Mouse (Mus musculus) megakaryocyte-erythroid progenitor cell, adult 5-6 weeks (primary cell): ENCODE measurements around the gene Copg1. TPM values are rescaled to one million over a fixed set of nuclear protein-coding genes. Genes with fewer than 3 reads are reported as not detected.
A peak's percentile ranks its signal among the peaks of the same experiment; 100 is the strongest.

ENCODE experiments used
- ATAC-seq: replicated peaks from 2 replicates; pipeline ENCODE4 v1.8.0; 2016; ENCODE audit warnings: mild to moderate bottlenecking, inconsistent platforms; ENCODE audit not compliant: severe bottlenecking, poor library complexity, low FRiP score, low TSS enrichment
- total RNA-seq, 2 experiments: library from RNA; stranded (forward) in 1 of 2; stranded (reverse) in 1 of 2; fragments of 200-1000, 215-1000 nt in 1 of 2; fragments of >200 nt in 1 of 2; fragmentation: Nextera tagmentation in 1 of 2; gene quantifications; 2 replicates each; pipeline ENCODE4 v1.2.3; 2014 to 2017

Gene Copg1
- total RNA-seq, 2 experiments from 2014 or later, result 63.4 to 84.9 TPM

GRCm38 (mm10) chr6:87873104-87873503 lies 14.5 kb upstream of the Copg1 start:
- ATAC-seq, result no peak

DNA sequence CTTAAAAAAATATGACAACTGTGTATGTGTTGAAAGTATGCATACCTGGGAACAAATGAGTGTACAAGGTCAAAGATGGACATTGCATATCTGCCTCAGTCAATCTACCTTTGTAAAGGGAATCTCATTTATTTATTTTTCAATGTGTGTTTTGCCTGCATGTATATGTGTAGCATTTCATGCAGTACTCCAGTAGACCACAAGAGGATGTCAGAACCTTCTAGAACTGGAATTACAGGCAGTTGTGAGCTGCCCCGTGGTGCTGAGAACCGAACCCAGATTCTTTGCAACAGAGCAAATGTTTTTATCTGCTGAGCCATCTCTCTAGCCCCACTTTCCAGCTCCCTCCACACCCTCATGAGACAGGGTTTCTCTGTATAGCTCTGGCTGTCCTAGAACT lies 13.7 kb upstream of the Copg1 start:
- no peak for ATAC-seq

DNA sequence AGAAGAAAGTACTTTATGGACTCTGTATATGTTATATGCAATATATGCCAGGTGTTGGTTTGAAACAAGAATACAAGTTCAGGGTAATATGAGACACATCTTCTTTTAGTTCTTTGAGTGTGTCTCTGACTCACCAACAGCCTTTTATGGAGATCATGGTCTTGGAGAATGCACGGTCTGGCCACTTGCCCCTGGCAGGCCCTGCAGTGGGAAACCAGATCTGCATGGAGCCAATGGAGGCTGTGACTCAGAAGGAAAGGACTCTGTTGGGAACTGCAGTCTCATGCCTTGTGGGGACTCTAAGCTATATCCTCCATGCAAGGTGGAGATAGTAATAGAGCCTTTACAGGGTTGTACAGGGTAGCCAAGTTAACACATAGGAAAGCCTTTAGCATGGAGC lies 12.5 kb upstream of the Copg1 start:
- no peak for ATAC-seq

GRCm38 (mm10) chr6:87875562-87875961 lies 12.1 kb upstream of the Copg1 start:
- ATAC-seq, result no peak

GRCm38 (mm10) chr6:87876068-87876643 lies 11.5 kb upstream of the Copg1 start:
- ATAC-seq, result no peak

DNA sequence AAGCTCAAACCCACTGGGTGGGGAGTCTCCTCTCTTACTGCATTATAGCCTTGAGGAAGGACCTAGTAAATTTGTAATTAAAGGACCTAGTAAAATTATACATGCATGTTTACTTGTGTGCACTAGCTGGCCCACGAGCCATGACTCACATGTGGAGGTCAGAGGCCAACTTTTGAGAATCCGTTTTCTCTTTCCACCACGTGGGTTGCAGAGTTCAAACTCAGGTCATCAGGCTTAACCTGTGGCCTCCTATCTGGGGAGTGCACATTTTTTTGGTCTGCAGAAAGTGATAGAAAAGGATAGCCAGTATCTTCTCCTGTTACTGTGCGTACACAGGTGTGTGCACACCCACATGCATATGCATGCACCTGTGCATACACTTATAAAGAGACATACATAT lies 8.6 kb upstream of the Copg1 start:
- peak; percentile 32; the same call in 1 of the 2 replicates for ATAC-seq

DNA sequence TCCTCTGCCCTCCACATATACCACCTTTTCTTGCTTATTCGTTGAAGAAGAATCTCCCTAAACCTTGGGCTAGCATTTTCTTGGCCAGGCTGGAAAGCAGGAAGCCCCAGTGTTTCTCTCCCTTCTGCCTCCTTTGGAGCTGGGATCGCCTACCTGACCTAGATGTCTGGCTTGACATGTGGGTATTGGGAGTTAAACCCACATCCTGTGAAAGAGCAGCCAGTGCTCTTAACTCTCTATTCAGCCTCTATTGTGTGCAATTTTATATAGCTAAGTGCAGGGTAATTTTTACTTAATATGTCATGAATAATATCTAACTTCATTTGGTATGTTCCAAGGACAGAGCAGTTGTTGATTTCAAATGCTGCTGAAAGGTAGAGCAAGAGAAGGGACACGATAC lies 8.0 kb upstream of the Copg1 start:
- ATAC-seq, result no peak

DNA sequence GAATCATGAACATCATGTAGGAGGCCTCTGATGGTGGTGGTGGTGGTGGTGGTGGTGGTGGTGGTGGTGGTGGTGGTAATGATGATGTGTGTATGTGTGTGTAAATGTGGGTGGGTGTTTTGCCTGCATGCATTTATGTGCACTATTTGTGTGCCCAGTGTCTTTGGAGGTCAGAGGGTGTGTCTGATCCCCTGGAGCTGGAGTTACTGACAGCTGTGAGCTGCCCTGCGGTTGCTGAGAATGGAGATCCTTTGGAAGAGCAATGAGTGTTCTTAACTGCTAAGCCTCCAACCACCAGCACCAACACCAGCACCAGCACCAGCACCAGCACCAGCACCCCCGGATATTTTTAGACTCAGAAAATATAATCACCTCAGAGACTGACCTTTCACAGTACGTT lies 5.4 kb upstream of the Copg1 start:
- no peak for ATAC-seq

GRCm38 (mm10) chr6:87882816-87883215 lies 4.8 kb upstream of the Copg1 start:
- peak; percentile 47; the same call in 1 of the 2 replicates for ATAC-seq

- ATAC-seq, result no peak
These were observed 893 bp upstream of the Copg1 start for GRCm38 (mm10) chr6:87886721-87887120.

DNA sequence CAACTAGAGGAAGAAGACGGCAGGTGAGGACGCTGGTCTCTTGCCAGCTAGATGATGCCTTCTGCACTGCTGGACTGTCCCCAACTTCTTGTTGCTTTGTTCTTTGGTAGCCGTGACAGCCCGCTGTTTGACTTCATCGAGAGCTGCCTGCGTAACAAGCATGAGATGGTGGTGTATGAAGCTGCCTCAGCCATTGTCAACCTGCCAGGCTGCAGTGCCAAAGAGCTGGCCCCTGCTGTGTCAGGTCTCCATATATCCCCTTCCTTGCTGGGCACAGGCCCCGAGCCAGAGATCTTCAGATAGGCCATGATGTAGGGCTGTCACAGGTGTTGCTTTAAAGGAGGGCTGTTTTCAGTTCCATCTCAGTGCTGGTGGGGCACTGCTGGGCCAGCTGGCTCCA lies 6.3 kb downstream of the Copg1 start:
- no peak for ATAC-seq

DNA sequence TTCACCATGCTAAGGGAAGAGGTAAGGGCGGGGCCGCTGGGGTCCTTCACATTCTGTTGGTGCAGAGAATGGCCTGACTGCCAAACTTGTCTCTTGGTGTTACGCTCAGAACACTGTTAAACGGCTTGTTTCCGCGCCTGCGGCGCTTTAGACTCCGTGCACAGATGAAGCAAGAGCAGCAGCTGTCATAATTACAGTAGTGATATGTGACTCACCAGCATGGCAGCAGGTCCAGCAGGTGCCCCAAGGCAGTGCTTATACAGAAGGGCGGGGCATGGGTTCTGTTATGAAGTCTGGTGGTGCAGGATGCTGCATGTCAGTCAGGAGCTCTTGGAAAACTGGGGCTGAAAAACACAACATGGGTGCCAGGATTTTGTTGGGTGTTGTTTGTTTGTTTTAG lies 10.4 kb downstream of the Copg1 start:
- ATAC-seq, result no peak

DNA sequence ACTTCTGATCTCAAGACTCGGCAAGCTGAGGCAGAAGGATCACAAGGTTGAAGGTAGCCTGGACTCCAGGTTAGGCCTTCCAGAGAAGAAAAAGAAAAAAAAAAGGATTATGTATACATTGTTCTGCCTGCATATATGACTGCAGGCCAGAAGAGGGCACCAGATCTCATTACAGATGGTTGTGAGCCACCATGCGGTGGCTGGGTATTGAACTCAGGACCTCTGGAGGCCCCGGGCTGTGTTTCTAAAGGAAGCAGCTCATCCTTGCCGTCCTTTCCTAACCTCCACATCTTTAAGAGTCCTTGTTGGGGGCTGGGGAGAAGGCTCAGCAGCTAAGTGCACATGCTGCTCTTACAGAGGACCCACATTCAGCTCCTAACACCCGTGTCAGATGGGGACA lies 19.0 kb downstream of the Copg1 start:
- no peak for ATAC-seq

- ATAC-seq, result no peak
These were observed 21.6 kb downstream of the Copg1 start for GRCm38 (mm10) chr6:87909181-87909580.

DNA sequence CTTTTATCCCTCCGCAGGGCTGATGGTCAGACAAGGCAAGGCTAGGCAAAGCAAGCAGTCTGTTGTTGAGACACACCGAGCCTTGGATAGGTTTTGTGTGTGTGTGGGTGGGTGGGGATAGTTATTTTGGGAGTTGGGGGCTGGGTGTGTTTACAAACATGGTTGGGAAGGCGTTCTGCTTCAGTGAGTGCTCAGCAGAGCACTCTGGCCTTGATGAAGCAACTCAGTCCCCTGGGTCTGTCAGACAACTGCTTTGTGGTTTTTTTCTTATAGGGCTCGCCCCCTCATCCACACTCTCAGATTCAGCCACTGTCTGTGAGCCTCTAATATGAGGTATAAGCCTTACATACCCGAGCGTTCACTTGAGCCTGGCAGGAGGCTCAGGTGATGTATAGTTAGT lies 23.9 kb downstream of the Copg1 start:
- ATAC-seq, result no peak

DNA sequence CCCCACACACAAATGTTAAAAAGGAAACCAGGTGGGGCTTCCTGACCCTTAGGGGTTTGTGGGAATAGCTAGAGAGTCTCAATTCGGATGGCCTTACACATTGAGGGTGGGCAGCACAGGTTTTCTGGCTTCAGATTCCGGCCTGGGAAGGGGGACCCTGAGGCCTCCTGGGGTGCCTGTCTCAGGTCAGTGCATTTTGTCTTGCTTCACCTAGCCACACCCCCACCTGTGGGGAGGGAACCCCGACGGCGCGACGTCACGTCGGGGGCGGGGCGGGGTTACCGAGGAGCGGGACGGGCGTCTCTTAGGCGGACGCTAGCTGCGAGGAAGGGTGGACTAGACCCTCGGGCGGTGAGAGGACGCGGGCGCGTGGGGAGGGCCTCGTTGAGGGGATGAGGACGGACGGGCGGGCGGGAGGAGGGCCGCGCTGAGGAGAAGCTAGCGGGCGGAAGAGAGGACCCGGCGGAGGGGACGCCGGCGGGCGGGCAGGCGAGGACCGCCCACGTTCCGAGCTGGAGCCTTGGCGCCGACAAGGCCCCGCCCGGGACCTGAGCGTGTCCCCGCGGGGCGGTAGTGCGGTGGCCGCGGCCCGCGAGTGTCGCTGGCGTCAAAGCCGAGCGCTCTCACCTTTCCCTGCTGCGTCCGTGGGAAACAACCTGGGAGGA lies 26.2 kb downstream of the Copg1 start, which contains the start of gene Hmces:
Gene Hmces (plus strand): TSS at position 275 of the 665 bp plus-strand sequence.
- ATAC-seq, result peak; percentile 79

DNA sequence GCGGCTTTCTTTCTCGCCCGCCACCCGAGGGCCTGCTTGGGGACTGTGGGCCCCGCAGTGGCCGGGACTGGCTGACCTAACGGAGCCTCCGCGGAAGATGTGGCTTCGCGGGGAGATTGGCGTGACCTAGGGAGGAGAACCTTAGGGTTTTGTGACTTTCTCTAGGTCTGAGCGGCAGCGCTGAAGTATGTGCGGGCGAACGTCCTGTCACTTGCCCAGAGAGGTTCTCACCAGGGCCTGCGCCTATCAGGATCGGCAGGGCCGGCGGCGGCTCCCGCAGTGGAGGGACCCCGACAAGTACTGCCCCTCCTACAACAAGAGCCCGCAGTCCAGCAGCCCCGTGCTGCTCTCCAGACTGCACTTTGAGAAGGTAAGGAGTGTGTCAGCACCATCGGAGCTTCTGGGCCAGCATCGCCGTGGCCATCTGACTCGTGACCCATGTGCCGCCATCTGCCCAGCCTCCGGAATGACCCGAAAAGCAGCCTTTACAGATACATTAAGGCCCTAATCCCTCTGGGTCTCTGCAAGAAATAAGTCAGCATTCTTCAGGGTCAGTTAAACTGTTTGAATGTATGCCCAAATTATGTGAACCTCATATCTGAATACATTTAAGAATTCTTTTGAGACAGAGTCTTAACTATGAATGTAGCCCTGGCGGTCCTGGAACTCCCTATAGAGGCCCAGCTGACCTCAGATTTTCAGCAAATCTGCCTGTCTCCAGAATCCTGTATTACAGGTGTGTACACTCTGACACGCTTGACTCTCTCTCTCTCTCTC lies 26.9 kb downstream of the Copg1 start:
- peak; percentile 77 for ATAC-seq

- no peak for ATAC-seq
These were observed 28.3 kb downstream of the Copg1 start for GRCm38 (mm10) chr6:87915939-87916338.

- no peak for ATAC-seq
These were observed 33.6 kb downstream of the Copg1 start for GRCm38 (mm10) chr6:87921201-87921600.

- no peak for ATAC-seq
These were observed 36.0 kb downstream of the Copg1 start for GRCm38 (mm10) chr6:87923624-87924023.

- no peak for ATAC-seq
These were observed 47.4 kb downstream of the Copg1 start for GRCm38 (mm10) chr6:87935037-87935436.
